Mouse (Mus musculus) neural tube, embryonic 12.5 days (tissue): ENCODE measurements around the gene Zfp580. TPM values are rescaled to one million over a fixed set of nuclear protein-coding genes. Genes with fewer than 3 reads are reported as not detected.
"Not testable (repeated sequence)": the region's sequence is repeated elsewhere in the genome, so short reads cannot be mapped to it uniquely, and the experiment has no call there.

Experiments
- ATAC-seq: fragments of 200-750 bp; cut with Nextera tagmentation; 2 replicates; pipeline ENCODE4 v1.8.0; 2017; ENCODE audit warnings: low read depth, mild to moderate bottlenecking, moderate TSS enrichment, moderate library complexity; ENCODE audit not compliant: low FRiP score
- H3K27ac ChIP-seq: fragments of 300-500 bp; sonication (generic); 2 replicates; pipeline ENCODE4 v1.5.1; 2016
- H3K27me3 ChIP-seq: fragments of 300-500 bp; sonication (generic); replicated peaks from 2 replicates; pipeline ENCODE4 v1.6.1; 2016; ENCODE audit warnings: mild to moderate bottlenecking
- H3K36me3 ChIP-seq: fragments of 300-500 bp; sonication (generic); 2 replicates; pipeline ENCODE4 v1.6.1; 2016; ENCODE audit warnings: mild to moderate bottlenecking
- H3K4me1 ChIP-seq: fragments of 300-500 bp; sonication (generic); 2 replicates; pipeline ENCODE4 v1.6.1; 2016
- H3K4me2 ChIP-seq: fragments of 300-500 bp; sonication (generic); replicated peaks from 2 replicates; pipeline ENCODE4 v1.6.1; 2016; ENCODE audit warnings: mild to moderate bottlenecking
- H3K4me3 ChIP-seq: fragments of 300-500 bp; sonication (generic); 2 replicates; pipeline ENCODE4 v1.5.1; 2016
- H3K9ac ChIP-seq: fragments of 300-500 bp; sonication (generic); 2 replicates; pipeline ENCODE4 v1.6.1; 2016; ENCODE audit warnings: mild to moderate bottlenecking
- H3K9me3 ChIP-seq: fragments of 300-500 bp; sonication (generic); 2 replicates; pipeline ENCODE4 v1.6.1; 2016; ENCODE audit warnings: mild to moderate bottlenecking
- WGBS: fragments of 180-500 bp; shearing (Covaris S2); methylation state at CpG from one replicate; pipeline ENCODE4 v1.1.7; 2016; 5-methylcytosine and 5-hydroxymethylcytosine counted together
- polyA plus RNA-seq: library from polyadenylated mRNA; unstranded; fragments of >200 nt; fragmentation: Nextera tagmentation; extraction: Ambion mirVana; gene quantifications from 2 replicates; pipeline ENCODE4 v1.2.1, GENCODE M21; 2016

Zfp580 gene
- polyA plus RNA-seq, result 53.5 and 56.0 TPM in 2 replicates

DNA sequence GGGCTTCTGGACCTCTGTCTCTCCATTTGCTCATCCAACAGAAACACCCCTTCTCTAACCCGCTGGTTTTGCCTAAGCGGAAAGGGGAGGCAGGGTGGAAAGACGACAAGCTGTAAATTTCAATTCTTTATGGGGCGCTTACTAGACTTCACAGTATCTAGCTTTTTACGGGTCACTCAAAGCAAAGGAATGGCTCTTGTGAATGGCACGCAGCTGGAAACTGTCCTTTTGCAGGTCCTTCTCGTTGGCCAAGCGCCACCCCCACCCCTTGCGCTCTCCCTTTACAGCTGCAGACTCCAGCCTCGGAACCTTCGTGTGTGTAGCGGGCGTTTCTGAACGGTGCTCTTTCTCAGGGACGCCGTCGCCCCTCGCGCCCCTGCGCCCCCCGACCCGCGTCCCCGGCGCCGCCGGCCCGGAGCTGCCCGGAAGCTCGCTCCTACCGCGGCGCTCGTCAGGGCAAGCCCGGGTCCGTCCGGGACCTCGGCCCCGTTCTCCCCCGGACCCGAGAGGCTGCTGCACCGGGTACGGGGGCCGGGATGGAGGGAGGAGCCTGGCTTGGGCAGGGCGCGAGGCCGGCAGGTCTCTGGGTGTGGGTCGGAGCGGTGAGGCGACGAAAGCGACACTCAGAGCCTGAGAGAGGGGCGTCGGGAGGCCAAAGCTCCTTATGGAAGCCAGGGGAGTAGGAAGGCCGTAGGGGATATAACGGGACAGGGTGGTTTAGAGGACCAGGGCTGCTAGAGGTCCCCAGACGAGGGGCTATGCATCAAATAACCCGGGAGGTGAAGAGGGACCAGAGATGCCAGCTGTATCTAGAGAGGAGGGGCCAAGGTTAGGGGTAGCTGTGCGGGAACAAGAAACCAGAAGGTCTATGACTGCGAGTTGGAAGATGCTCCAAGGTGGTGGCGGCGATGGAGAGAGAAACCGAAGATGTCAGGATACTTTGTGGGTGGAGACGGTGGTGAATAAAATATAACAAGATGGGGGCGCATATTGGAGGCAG, at the start of gene Zfp580:
Gene Zfp580 (plus strand): TSS at position 346 of the 1,000 bp plus-strand sequence.
- peak within 1 kb of the TSS; percentile 82 for H3K27ac ChIP-seq
- peak within 1 kb of the TSS; percentile 93 for H3K9ac ChIP-seq
- H3K4me3 ChIP-seq, result peak within 1 kb of the TSS; percentile 79
- H3K4me1 ChIP-seq, result peaks cover 32% of the 10 kb centered on the region
- 2% methylated on average over 65 of the region's 65 CpGs for WGBS
- H3K4me2 ChIP-seq, result peak within 1 kb of the TSS; percentile 91
- H3K9me3 ChIP-seq, result no peaks in the 10 kb centered on the region
- ATAC-seq, result peak; percentile 67
- H3K27me3 ChIP-seq, result peaks cover 39% of the 10 kb centered on the region
- no peaks in the 10 kb centered on the region for H3K36me3 ChIP-seq

DNA sequence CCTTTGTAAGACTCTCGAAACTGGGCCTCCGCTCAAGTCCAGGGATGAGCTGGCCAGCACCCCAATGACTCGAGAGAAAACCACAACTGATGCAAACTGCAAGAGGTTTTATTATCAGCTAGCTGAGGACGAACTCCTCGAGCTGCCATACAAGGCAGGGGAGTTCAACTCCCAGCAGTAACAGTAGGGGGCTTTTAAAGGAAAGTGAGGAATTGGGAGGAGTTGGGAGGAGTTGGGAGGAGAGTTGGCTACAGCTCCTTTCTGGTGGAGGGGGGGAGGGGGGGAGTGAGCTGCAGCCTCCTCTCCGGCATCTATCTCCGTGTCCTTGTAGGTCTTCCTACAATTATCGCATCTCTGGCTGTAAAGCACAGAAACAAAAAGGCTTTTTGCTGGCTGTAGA, 48.5 kb upstream of the Zfp580 start:
- peaks cover 20% of the 10 kb centered on the region for H3K36me3 ChIP-seq
- H3K4me2 ChIP-seq, H3K4me1 ChIP-seq, H3K27me3 ChIP-seq, H3K4me3 ChIP-seq, ATAC-seq, H3K27ac ChIP-seq, H3K9me3 ChIP-seq, H3K9ac ChIP-seq: not testable (repeated sequence)
- 68% methylated on average over 8 of the region's 8 CpGs for WGBS

DNA sequence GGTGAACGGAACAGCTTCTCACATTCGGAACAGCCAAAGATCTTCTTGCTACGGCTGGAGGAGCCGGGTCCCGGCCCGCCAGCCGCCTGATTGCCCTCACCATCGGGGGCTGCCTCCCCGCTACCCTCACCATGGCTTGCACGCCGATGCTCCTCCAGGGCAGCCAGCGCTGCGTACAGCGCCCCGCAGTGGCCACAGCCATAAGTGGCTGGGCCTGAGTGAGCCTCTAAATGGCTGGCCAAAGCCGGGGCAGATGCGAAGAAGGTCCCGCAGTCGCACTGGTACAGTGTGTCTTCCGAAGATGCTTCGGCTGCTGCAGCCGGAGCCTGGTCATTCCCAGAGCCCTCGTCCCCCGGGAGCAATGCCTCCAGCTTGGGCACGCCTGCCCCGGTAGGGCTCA, 43.1 kb upstream of the Zfp580 start:
- no peak for ATAC-seq
- H3K9me3 ChIP-seq, result no peaks in the 10 kb centered on the region
- H3K36me3 ChIP-seq, result peaks cover 71% of the 10 kb centered on the region
- no peak overlapping the region for H3K27ac ChIP-seq
- no peaks in the 10 kb centered on the region for H3K4me1 ChIP-seq
- H3K27me3 ChIP-seq, result no peaks in the 10 kb centered on the region
- no peak overlapping the region for H3K4me3 ChIP-seq
- no peak overlapping the region for H3K9ac ChIP-seq
- WGBS, result 96% methylated on average over 26 of the region's 26 CpGs
- H3K4me2 ChIP-seq, result no peak overlapping the region

DNA sequence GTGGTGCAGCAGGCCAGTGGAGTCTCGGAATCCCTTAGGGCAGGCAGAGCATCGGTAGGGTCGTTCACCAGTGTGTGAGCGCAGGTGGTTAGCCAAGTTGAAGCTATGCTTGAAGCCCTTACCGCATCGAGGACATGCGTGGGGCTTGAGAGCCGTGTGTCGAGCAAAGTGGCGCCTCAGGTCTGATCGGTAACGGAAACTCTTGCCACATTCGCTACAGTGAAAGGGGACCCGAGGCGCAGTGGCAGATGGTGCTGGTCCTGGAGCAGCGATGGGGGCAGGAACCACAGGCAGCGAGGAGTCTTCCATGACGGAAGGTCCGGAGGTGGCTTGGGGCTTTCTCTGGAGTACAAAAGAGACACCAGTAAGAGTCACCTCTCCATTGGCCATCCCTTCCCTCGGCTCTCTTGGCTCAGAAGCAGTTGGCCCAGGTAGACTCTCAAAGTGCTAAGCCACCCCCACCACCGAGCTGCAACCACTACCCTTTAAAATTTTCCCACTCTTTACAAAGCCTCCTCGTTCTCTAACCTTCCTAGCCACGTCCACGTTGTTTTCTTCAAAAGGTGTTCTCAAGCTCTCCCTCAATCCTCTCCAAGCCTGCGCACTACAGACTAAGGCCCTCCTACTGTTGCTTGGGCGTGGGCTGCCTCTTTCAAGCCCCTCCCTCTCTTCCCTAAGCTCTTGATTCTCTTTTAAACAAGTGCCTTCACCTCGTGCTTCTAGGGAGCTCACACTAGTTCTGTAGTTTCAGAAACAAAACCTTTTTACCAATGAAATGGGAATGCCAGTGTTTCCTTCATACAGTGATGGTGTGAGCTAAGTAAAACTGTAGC, 38.4 kb upstream of the Zfp580 start:
- H3K4me2 ChIP-seq, result peak overlapping the region; percentile 55
- H3K36me3 ChIP-seq, result peaks cover 50% of the 10 kb centered on the region
- no peak for ATAC-seq

DNA sequence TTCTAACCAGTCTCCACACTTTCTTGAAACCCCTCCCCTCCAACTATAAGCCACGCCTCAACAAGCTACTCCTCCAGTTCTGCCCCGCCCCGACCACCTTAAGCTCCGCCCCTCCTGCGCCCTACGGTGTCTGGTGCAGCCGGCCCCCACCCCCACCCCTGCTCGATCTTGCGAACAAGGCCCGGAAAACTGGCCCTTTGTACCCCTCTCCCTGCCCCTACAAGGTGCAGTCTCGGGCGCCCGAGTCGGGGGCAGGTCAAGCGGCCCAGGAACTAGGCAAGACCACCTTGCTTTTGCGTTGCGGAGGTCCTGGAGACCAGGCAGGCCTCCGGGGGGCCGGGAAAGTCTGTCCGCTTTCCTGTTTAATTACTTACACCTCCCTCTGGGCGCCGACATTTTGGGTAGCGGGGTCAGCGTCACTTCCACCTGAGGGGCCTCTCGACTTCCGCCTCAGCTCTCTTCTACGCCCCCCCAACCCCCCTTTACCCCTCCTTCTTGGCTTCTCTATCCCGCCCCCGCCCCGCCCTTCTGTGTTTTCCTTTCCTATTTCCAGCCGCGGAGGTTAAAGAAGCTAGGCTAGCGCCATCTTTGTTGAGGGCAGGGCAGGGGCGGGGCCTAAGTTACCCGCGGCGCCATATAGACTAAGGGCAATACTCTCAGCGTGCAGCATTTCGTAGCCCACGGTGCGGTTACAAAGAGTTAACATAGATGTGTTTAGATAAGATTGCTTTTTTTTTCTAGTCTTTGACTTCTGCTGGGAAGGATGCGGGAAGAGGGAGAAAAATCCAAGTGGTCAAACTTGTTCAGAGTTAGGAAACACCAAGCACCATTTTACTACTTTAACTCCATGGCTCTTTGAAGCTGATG, 36.9 kb upstream of the Zfp580 start, which contains the start of the genes Zfp524 and Fiz1:
Gene Zfp524 (plus strand): TSS at position 165 of the 867 bp plus-strand sequence.
Gene Fiz1 (minus strand): TSS at position 447 of the 867 bp plus-strand sequence.
- under 1% methylated on average over 41 of the region's 42 CpGs for WGBS
- H3K4me1 ChIP-seq, result no peaks in the 10 kb centered on the region
- H3K36me3 ChIP-seq, result peaks cover 35% of the 10 kb centered on the region
- H3K4me3 ChIP-seq, result peak within 1 kb of the TSS; percentile 63
- peak within 1 kb of the TSS; percentile 95 for H3K27ac ChIP-seq
- no peaks in the 10 kb centered on the region for H3K27me3 ChIP-seq
- peak within 1 kb of the TSS; percentile 78 for H3K9ac ChIP-seq
- H3K9me3 ChIP-seq, result no peaks in the 10 kb centered on the region
- ATAC-seq, result peak; percentile 83
- H3K4me2 ChIP-seq, result peak within 1 kb of the TSS; percentile 55

More for the DNA sequence above, 38.4 kb upstream of the Zfp580 start:
- H3K27me3 ChIP-seq, result no peaks in the 10 kb centered on the region
- no peak overlapping the region for H3K27ac ChIP-seq
- no peak overlapping the region for H3K9ac ChIP-seq
- WGBS, result 92% methylated on average over 27 of the region's 27 CpGs
- no peak overlapping the region for H3K4me3 ChIP-seq
- no peaks in the 10 kb centered on the region for H3K9me3 ChIP-seq
- H3K4me1 ChIP-seq, result no peaks in the 10 kb centered on the region

DNA sequence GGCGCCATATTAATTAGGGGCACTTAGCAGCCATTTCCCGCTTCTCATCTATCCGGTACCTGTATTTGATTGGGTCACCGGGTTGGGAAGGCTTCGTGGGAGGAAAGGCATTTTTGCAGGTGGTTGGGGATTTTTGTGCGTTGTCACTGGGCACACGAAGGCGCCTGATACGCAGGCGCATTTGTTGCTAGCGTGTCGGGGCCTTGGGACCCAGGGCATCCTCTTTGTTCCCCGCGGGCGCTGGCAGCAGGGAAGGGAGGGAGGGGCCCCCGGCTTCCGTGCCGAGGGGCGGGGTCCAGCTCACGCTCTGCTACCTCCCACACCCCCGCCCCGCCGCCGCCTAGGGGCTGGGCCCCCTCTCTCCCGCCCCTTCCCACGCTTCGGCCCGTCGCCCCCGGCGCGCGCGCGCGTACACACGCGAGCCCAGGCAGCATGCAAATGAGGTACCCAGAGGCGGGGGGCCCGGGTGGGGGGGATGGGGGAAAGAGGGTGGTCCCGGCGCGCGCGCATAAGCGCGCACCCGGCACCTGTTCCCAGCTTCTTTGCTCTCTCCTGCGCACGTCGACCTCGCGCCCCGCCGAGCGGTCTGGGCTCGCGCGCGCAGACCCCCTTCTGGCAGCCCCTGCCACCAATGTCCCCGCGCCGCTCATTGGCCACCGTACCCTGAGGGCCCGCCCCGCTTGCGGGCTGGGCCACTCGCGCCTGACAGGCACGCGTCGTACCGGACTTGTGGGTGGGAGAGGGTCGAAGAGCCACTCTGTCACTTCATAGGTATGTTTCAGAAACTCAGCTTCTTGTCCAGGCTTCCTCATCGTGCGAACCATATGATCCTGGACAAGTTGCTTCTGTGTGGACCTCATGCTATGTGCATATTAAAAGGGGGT, 36.0 kb upstream of the Zfp580 start, which contains the start of gene Gm44973:
Gene Gm44973 (plus strand): TSS at position 379 of the 884 bp plus-strand sequence.
- under 1% methylated on average over 74 of the region's 76 CpGs for WGBS
- Histone ChIP-seq H3K4me3 (peak within 1 kb of the TSS; percentile 63), H3K9me3 (no peaks in the 10 kb centered on the region), H3K9ac (peak within 1 kb of the TSS; percentile 78), H3K27me3 (no peaks in the 10 kb centered on the region), H3K4me2 (peak within 1 kb of the TSS; percentile 55), H3K36me3 (peaks cover 26% of the 10 kb centered on the region), H3K4me1 (no peaks in the 10 kb centered on the region), H3K27ac (peak within 1 kb of the TSS; percentile 95)
- peak; percentile 82 for ATAC-seq

DNA sequence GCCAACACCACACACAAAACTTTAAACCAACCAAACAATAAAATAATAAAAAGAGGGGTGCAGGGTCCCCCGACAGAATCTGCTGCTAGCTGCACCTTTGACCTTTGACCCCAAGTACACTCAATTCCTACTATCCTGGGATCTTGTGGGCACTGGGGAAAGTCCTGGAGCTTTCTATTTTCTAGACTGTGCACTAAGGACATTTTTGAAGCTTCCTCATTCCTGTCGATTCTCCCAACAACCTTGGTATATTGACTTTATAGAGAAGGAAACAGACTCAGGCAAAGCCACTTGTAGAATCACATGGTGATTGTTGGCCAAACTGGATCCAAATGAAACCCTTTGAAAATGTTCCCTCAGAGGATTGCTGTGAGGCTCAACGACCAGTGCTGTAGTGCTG, 35.3 kb upstream of the Zfp580 start:
- Histone ChIP-seq H3K9me3 (no peaks in the 10 kb centered on the region), H3K27ac (no peak overlapping the region), H3K4me1 (peaks cover 3% of the 10 kb centered on the region), H3K4me3 (peak overlapping the region; percentile 63), H3K9ac (peak overlapping the region; percentile 70), H3K4me2 (peak overlapping the region; percentile 55), H3K36me3 (peaks cover 19% of the 10 kb centered on the region), H3K27me3 (no peaks in the 10 kb centered on the region)
- no peak for ATAC-seq
- WGBS, result 68% methylated on average over 3 of the region's 3 CpGs

DNA sequence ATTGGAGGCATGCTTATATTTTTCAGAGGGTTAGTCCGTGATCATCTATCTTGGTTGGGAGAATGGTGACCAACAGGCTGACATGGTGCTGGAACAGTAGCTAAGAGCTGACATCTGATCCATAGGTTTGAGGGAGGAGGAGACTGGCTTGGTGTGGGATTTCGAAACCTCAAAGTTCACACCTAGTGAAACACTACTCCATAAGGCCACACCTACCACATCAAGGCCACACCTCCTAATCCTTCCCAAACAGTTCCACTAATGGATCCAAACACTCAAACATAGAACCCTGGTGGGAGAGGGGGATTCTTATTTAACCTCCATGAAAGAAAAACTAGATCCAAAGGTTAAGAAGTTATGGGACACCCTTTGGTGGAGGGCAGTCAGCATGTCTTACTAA, 34.4 kb upstream of the Zfp580 start:
- Histone ChIP-seq H3K27ac (no peak overlapping the region), H3K4me1 (peaks cover 10% of the 10 kb centered on the region), H3K9ac (no peak overlapping the region), H3K27me3 (no peaks in the 10 kb centered on the region), H3K4me3 (no peak overlapping the region), H3K36me3 (peaks cover 11% of the 10 kb centered on the region), H3K4me2 (no peak overlapping the region), H3K9me3 (no peaks in the 10 kb centered on the region)
- ATAC-seq, result no peak
- WGBS, result 91% methylated on average over 2 of the region's 2 CpGs

DNA sequence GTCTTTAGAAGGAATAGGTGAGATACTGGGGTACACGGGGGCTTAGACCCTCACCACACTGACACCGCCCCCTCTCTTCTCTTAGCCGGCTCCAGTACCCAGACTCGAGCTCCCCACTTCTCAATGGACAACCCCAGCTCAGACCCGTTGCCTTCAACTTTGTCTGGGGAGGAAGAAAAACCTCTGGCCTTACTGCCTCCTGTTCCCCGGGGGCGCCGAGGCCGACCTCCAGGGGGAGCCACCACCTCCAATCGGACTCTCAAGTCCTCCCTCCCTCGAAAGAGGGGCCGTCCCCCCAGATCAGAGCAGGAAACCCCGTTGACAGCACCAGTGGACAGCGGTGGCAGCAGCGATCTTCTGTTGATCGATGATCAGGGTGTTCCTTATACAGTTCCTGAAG, 34.0 kb upstream of the Zfp580 start:
- Histone ChIP-seq H3K27me3 (no peaks in the 10 kb centered on the region), H3K4me1 (peaks cover 10% of the 10 kb centered on the region), H3K4me3 (no peak overlapping the region), H3K9ac (no peak overlapping the region), H3K9me3 (no peaks in the 10 kb centered on the region), H3K4me2 (no peak overlapping the region), H3K36me3 (peaks cover 11% of the 10 kb centered on the region), H3K27ac (no peak overlapping the region)
- WGBS, result 90% methylated on average over 16 of the region's 16 CpGs
- no peak for ATAC-seq

DNA sequence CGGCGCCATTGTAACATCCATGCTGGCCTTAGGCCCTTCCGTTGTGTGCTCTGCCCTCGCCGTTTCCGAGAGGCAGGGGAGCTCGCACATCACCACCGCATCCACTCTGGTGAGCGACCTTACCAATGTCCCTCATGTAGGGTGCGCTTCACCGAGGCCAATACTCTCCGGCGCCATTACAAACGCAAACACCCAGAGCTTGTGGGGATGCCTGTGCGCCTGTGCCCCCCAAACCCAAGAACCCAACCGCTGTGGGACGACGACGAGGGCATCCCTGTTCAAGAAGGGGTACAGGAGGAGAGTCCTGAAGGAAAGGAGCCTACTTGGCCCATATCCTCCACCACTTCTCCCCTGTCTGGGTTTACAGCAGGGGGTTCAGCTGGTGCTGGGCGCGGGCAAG, 33.4 kb upstream of the Zfp580 start:
- WGBS, result 97% methylated on average over 21 of the region's 21 CpGs
- Histone ChIP-seq H3K27me3 (no peaks in the 10 kb centered on the region), H3K36me3 (peaks cover 11% of the 10 kb centered on the region), H3K4me1 (peaks cover 10% of the 10 kb centered on the region), H3K27ac (no peak overlapping the region), H3K9me3 (no peaks in the 10 kb centered on the region), H3K9ac (no peak overlapping the region), H3K4me3 (no peak overlapping the region), H3K4me2 (no peak overlapping the region)
- ATAC-seq, result no peak
